Mouse (Mus musculus) gastrocnemius, postnatal 36 days (tissue): ENCODE measurements around the gene Smtn. TPM values are rescaled to one million over a fixed set of nuclear protein-coding genes. Genes with fewer than 3 reads are reported as not detected.

ENCODE experiments used
- DNase-seq, 2 experiments: peaks; one replicate each; pipeline ENCODE4 v3.0.0; 2022
- intact Hi-C: fragments of 180-260 bp; cut with DNase I; formaldehyde crosslinking; loops from one replicate; pipeline ENCODE4 v1.15.1; 2025
- total RNA-seq, 2 experiments: library from RNA; stranded (reverse); gene quantifications; 2 replicates each; pipeline ENCODE4 v1.2.3; 2021

Gene Smtn
- total RNA-seq, 2 experiments from 2014 or later: 71.9 to 78.7 TPM

DNA sequence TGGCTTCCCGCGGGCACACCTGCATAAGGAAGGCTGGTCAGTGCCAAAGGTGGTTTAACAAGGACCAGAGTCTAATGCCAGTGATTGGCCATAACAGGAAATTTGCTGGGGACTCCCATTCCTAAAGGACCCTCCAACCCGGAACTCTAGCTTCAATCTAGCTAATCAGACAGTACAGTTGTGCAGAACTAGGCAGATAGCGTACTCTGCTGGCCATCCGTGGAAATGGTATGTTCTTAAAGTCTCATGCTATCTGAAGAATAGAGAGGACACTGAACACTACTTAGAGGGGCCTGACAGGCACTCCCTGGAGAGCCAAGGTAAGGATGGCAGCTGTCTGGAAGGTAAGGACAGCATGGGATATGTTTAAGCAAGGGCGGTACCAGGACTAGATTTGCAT, 8.8 kb downstream of the Smtn start:
- peak in 1 of 2 experiments; percentile 13 for DNase-seq
- intact Hi-C loops: loop anchor here (2.0 kb wide), 1 partner anchor 61 kb away; no protein-coding TSS in a partner anchor

DNA sequence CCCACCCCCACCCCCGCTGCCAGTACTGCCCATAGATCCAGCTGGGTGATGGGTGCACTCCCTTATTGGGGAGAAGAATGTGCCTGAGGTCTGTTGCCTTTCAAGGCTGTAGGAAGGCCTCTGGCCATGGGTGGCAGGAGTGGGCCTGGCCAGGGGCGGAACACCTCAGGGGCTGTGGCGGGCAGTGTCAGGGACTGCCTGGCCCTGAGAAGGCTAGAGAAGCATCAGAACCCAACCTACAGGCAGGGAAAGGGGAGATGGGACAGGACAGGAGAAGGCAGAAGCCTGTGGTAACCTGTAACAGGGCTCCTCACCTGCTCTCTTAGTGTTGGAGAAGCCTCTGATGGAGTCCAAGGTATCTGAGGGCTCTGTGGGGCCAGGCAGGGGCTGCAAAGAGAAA, 9.7 kb downstream of the Smtn start:
- intact Hi-C loops: no loop called here
- no peak for DNase-seq

DNA sequence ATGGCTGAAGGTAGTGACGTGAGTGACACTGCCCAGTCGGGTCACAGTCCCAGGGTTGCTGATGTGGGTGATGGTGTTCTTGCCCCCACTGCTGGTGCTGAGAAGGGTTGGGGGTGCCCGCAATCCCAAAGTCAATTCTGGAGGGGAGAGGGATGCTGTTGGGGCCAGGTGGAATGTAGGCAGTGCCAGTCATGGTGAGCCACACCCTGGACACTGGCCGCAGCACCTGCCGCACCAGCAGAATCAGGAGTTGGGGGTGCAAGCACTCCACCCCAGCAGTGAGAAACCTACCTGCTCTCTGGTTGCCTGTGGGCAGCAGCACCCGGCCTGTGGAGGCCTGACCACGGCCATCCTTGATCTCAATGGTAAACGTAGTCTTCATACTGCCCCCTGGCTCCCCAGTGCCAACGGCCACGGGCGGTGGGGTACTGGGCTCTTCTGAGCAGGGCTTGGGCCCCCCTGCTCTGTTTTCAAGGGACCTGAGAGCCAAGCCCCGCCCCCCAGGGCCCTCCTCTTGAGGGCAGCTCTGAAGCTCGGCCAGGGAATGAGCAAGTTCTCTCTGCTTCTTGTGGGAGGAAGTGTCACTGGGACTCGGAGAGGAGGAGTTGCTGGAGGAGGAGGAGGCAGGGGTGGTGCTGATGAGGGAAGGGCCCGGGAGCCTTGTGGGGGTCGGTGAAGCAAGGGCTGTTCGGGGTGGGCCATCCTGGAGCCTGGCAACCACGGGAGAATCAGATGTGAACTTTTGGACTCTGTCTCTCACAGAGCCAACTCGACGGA, 10.7 kb downstream of the Smtn start:
- intact Hi-C loops: no loop called here
- peak in 1 of 2 experiments; percentile 18 for DNase-seq

DNA sequence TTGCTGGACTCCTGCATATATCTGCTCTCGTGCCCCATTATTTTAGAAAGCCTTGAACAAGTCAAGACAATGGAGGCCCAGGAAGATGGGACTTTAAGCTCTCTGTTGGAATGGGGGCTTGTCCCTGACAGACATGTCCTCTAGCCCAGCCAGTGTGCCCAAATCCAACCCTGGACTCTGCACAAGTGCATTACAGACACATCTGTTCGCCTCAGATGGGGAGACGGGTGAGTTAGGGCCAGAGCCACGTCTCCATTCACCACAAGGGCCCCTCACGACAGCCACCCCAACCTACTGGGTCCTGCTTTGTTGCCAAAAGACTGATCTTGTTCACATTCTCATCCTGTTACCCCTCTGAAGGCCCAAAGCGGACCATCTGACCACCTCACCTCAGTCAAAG, 12.2 kb downstream of the Smtn start:
- intact Hi-C loops: no loop called here
- peak in 1 of 2 experiments; percentile 17 for DNase-seq

DNA sequence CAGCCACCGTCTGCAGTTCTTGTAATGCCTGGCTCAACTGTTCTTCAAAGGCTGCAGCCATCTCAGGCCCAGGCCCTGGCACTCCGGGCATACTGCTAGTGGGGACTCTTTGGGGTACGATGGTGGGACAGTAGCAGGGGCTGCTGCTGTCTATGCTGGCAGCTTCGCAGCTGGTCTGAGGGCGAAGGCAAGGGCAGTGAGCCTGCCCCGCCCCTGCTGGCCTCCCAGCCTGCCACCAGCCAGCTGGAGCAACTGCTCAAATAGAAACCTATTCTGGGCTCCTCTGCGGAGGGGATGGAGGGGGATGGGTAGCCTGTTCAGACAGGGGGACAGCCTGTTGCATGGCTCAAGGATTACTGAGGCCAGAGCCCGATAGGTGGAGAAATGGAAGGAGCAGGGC, 12.6 kb downstream of the Smtn start:
- intact Hi-C loops: no loop called here
- peak; percentile 59 to 66 for DNase-seq

DNA sequence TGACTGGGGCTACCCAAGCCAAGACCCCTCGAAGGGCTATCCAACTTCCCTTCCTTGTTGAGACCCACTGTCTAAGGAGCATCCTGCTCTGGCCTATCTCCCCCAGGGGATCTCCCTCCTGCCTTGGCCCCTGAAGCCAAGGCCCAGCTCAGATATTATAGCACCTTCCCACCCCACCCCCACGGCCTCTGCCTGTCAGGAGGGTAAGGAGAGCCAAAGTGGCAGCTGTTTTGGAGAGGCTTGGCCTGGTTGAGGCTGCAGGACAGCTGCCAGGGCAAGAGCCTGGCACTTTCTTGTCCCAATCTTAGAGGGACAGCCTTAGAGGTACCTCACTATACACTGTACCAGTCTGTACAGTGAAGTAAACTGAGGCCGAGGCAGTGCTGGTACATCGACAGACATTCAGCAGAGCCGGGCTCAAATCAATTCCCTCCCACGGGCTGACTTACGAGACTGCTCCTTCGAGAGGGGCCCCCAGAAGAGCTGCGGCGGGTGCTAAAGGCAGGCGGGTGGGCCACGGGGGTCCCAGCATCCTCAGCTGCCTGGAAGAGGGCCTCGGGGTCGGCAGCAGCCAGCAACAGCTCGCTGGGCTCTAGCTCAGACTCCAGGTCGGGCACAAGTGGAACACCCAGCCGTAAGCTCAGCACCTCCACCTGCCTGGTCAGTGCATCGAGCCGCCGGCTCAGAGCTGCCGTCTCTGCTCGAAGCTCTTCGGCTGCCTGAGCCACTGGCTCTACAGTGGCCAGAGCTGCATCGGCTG, 13.3 kb downstream of the Smtn start:
- intact Hi-C loops: no loop called here
- DNase-seq: peak; percentile 56 to 69

DNA sequence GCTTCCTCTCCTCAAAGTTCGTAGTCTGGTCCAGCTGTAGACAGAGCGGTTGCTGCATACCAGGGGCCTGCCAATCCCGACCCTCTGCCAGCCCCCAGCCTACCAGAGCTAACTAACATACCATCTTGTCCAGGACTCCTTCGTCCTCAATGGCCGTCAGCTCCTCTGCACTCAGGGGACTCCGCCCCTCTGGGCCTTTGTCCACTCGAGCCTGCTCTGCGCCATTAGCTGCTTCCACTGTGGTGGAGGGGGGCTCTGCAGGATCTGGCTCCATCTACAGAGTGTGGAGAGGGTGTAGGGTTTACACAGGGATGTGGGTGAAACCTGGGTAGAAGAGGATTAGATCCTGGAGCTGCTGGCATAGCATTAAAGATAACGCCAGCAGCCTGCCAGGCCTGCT, 14.2 kb downstream of the Smtn start:
- intact Hi-C loops: no loop called here
- no peak for DNase-seq

DNA sequence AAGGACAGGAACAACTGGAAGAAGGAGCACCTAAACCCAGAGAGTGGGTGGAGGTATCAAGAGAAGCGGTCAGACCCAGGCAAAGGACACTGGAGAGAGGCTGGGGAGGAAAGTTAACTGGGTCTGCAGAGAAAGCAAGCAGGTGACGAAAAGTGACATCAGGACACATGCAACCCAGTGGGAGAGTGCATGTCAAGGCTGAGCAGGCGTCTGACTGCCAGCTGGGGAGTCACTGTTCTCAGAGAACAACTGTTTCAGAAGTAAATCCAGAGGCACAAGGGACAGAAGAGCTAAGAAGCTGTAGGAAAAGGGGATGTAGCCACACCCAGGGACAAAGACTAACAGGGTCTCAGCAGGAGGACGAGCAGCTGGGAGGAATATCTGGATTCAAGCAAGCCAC, 14.9 kb downstream of the Smtn start:
- intact Hi-C loops: no loop called here

DNA sequence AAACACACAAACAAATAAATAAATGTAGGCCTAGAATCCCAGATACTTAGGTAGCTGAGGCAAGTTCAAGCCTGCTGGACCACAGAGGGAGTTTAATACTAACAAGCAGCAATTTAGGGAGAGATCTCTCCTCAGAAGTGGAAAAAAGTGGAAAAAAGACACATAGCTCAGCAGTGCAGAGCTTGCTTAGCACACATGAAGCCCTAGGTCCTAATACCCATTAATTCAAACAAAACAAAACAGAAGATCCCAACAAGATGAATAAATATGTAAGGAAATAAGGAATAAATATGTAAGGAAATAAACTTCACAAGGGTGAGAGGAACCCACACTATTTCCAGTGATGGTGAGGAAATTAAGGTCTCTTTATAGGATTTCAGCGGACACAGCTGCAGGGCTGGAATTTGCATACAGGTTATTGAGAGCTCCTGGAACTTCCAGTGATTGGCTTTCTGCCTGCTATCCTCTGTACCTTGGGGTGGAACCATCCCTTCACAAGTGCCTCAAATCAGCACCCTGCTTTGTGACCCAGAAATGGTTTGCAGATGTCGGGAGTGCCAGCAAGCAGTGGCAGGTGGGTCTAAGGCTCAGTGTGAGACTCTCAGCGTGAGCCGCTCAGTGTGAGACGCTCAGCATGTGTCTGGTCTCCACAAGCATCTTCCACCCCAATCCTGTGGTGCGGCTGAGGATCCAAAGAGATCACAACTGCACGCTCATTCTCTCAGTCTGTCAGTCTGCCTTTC, 16.4 kb downstream of the Smtn start:
- intact Hi-C loops: no loop called here
- DNase-seq: no peak

More for the DNA sequence above, 14.9 kb downstream of the Smtn start:
- DNase-seq: no peak

DNA sequence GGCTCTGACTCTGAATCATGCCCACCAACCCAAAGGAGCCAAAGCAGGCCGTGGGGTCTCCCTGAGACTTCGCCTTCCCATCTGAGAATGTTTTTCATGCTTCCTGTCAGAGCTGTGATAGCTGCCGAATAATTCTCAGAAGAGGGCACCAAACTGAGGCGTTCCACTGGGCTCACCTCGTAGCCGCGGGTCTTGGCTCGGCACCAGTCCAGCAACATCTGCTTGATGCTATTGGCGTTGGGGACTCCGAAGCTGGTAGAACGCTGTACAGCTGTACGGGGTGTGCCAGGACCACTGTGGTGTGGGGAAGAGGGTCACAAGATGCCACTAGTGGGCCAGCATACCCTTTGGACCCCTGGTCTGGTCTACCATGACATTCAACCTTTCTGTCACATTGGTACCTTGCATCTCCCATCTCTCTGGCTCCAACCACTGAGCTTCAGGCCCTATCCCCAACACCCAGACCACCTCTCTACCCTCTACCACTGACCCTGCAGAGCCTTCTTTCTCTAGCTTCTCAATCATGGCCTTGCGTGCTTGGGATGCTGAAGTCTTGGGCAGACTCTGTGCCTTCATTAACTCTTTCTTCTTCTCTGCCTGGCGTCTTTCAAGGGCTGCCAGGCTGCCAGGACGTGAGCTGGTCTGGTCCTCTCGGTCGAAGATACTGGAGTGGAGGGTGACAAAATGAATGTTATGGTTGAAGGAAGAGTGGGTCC, 18.0 kb downstream of the Smtn start:
- DNase-seq: no peak
- intact Hi-C loops: no loop called here

DNA sequence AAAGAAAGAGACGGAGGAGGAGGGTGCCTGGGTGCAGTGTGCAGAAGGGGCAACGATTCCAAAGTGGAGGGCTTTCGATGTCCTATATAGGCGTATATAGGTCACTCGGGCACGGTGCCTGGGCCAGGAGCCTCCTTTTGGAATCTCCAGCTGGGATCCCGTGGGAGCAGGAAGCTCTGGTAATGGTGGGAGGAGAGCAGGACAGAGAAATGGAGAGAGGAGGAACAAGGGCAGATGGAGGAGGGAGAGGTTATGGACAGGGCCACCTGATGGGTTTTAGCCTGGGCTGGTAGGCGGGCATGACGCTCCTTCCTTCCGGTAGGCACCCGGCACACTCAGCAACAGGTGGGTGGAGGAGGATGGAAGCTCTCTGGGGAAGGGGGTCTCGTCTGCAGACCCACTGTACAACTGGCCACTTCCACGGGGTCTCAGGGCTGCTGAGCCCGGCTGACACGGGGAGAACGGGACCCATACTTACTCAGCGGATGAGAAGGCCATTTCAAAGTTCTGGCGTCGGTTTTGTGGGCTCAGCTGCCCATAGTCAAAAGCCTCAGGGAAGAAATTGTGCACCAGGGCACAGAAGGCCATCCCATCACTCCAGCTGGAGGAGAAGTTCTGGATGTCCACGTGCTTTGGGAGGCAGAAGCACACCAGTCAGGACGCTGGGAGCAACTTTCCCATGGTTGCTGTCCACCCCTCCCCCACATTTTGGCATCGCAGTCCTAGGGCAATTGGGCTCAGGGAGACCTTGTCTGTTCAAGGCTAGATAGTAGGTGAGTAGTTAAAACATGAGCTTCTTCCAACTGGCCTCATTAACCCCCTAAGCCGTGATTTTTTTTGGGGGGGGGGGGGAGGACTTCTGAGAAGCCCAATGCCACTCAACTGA, 18.8 kb downstream of the Smtn start:
- DNase-seq: no peak
- intact Hi-C loops: no loop called here

DNA sequence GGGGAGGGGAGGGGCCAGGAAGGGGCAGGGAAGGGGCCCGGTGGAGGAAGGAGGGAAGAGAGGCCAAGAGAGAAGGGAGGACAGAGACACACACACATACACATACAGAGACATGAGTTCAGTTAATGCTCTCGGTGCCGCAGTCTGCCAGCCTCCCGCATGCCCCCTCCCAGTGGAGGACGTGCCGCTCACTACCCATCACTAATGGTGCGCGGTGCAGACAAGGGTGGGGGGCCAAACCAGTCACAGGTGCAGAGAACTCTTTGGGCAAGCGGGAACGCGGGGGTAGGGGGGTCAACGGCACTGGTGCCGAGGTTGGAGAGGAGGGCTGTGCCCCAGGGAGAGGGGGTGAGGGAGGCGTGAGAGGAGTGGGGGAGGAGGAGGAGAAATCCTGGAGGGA, 19.5 kb downstream of the Smtn start:
- intact Hi-C loops: no loop called here
- DNase-seq: no peak

DNA sequence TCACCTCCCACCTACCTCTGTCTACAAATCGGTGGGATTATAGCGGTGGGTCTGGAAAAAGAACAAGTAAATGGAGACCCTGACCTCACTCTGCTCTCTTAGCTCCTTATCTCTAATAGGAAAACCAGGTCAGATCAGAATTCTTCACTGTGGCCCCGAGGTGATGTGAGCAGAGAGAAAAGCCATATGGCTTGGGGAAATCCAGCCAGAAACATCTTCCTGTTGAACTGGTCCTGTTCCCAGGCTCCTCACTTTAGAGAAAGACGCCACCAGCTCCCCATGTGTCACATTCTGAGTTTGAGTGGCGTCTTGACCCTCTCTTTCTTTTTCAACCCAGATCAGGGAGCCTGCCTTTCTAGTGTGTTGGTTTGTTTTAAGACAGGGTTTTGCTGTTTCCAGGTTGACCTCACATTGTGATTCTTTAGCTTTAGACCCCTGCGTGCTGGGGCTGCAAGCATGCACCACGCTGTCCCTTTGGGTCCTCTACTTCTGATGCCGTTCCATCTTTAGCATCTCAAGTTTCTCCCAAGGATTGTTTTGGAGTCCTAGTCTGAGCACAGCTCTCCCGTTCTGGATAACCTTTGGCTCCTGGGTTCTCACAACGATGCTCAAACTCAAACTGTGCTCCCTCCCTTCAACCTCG, 20.5 kb downstream of the Smtn start:
- intact Hi-C loops: no loop called here
- no peak for DNase-seq

DNA sequence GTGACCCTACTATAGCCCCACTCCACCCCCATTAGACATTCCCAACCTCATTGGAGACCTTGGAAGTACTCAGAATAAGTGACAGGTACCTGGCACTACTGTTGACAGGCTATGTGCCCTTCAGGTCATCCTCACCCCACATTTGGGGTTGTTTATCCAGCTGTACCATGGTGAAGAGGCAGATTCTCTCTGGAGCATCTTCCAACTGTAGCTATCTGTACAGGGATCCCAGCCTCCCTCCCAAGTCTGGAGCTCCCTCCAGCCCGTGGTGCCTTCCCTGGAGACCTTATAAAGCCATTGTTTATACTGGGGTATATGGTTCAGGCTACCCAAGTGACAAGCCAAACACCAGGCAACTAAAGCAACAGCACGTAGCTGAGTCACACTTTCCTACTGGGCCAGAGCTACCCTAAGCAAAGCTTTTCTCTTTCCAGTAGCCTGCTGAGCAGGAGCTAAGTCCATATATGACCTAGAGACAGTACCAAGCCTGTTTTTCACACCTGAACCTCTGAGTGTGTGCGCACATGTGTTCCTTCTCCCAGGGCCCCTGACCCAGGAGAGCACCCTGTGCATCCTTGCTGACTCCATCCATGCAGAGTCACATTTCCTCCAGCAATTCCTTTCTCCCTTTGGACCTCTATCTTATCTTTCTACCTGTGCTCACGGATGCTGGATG, 21.2 kb downstream of the Smtn start:
- DNase-seq: no peak
- intact Hi-C loops: no loop called here

DNA sequence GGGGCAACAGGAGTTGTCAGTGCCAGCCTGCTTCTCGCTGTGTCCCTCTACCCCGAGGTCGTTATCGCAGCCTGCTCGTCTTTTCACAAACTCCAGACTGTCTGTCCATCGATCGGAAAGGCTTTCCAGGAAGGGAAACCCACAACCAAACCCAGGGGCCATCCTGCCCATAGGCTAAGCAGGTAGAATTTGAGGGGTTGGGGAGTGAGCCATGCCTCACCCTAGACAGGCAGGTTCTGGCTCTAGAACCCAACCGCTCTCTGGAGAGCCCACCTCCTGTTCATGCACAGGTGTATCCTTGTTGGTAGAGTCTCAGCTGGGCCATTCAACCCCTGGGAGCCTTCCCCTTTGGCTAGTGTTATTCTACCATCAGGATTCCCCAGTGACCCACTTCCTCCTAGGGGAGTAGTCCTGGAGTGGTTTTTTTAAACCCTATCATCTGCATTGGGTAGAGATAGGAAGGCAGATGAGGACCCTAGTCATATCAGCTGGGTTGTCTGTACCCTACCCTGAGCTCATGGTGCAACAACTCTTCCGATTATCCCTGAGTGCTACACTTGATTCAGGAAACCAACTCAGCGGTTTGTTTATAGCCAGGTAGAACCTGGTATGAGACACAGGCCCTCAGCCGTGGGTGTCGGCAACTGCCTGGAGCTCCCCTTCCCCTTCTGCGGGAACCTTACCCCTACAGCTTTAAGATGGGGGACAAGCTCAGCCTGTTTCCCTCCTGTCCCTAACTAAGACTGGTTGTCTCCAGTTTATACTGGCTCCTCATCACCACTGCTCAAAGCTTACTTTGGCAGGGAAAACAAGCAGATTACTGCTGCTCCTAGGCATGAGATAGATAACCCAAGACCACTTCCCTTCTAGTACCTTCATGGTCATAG, 22.3 kb downstream of the Smtn start:
- no peak for DNase-seq
- intact Hi-C loops: no loop called here

DNA sequence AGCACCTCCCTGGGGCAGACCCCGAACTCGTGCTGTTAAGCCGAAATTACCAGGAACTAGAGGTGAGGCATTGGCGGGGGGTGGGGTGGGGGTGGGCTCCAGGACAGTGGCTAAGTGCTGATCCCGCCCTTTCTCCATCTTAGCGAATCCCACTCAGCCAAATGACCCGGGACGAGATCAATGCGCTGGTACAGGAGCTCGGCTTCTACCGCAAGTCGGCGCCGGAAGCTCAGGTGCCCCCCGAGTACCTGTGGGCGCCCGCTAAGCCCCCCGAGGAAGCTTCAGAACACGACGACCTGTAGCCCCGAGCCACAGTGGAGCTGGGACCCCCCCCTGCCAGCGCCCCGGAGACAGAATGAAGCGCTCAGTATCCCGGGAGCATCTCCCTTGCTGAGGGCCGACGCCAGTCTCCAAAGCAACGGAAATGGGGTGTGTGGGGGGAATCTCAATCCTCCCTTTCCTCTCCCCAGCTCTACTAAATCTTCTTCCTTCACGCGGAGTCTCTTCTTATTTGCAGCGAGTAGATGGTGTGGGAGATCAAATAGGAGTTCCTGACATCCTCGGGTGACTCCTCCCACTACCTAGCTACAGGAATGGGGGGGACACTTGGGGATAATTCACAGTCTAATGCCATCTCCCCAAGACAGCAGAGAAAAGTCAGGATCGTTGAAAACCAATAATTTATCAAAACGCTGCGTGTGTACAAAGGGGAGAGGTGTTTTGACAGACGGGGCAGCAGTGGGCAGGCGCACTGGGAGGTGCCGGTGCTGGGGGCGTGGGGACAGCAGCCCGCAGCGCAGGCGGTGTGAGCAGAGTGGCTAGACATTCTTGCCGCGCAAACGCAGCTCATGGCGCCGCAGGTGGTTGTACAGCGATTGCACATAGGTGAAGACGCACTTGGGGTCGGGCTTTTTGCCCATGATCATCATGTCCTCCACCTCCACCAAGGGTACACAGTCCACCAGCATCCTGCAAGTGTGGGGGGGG, 23.3 kb downstream of the Smtn start:
- no peak for DNase-seq
- intact Hi-C loops: no loop called here
